Mouse (Mus musculus) heart, postnatal 0 days (tissue): Measurements from ENCODE around the gene Efhd1.

Experiments
- CTCF ChIP-seq: IDR thresholded peaks from 2 replicates; pipeline ENCODE4 v1.5.1; 2016; ENCODE audit warnings: antibody characterized with exemption, control low read depth, low read depth
- EP300 ChIP-seq: IDR thresholded peaks from 2 replicates; pipeline ENCODE4 v1.6.1; 2016; ENCODE audit warnings: antibody characterized with exemption, low read depth

DNA sequence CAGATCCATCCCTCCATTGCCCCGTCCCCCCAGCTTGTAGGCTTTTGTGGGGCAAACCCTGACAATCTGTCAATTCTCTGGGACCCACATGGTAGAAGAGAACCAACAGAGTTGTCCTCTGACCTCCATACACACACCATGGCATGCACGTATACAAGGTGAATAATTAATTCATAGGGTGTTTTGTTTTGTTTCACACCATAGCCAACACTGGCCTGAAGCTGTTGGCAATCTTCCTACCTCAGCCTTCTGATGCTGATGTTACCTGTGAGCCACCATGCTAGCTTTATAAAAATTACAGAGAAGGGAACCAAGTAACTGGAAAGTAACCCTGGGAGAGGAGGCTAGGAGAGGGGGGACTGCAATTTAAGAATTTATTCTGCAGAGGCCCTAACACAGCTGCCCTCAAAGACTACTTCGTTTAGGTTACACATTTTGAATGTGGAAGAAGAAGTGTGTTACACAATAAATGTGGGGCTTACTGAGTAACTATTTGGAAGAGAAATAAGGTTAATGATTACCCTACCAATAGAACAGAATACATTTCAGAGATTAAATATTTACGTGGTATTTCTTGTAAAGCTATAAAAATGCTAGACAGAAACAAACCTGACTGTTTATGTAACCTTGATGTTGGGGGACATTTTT, 30.0 kb downstream of the Efhd1 start:
- TF ChIP-seq CTCF = no peak
- no peak for TF ChIP-seq EP300
